Mouse (Mus musculus) adrenal gland, postnatal 14 days (tissue): Measurements from ENCODE around the gene Bin2. TPM values are rescaled to one million over a fixed set of nuclear protein-coding genes. Genes with fewer than 3 reads are reported as not detected.

Experiments used
- DNase-seq: peaks from one replicate; pipeline ENCODE4 v3.0.0; 2021; ENCODE audit warnings: mixed read lengths
- total RNA-seq: library from RNA; stranded (reverse); gene quantifications from 2 replicates; pipeline ENCODE4 v1.2.3, GENCODE M21; 2021

The Bin2 gene
- total RNA-seq, 1 experiment from 2014 or later: 3.6 TPM

GRCm38 (mm10) chr15:100646161-100646560 lies 23.2 kb downstream of the Bin2 start:
- no peak for DNase-seq

- DNase-seq: no peak
These were observed 26.9 kb downstream of the Bin2 start for GRCm38 (mm10) chr15:100642451-100642850.

- DNase-seq: no peak
These were observed 28.0 kb downstream of the Bin2 start for GRCm38 (mm10) chr15:100641226-100641810.

GRCm38 (mm10) chr15:100639972-100640750 lies 29.2 kb downstream of the Bin2 start:
- DNase-seq: no peak

GRCm38 (mm10) chr15:100637661-100638060 lies 31.7 kb downstream of the Bin2 start:
- DNase-seq: peak; percentile 81

GRCm38 (mm10) chr15:100636700-100637501 lies 32.5 kb downstream of the Bin2 start, which contains the start of gene Smagp:
Smagp (minus strand) TSS chr15:100636940.
- peak; percentile 75 for DNase-seq

GRCm38 (mm10) chr15:100635851-100636645 lies 33.3 kb downstream of the Bin2 start:
- DNase-seq: no peak

GRCm38 (mm10) chr15:100635239-100635638 lies 34.1 kb downstream of the Bin2 start:
- DNase-seq: no peak

GRCm38 (mm10) chr15:100633341-100633740 lies 36.0 kb downstream of the Bin2 start:
- DNase-seq: no peak

- no peak for DNase-seq
These were observed 37.0 kb downstream of the Bin2 start for GRCm38 (mm10) chr15:100632323-100632722.

- DNase-seq: no peak
These were observed 37.7 kb downstream of the Bin2 start for GRCm38 (mm10) chr15:100631454-100632170.

GRCm38 (mm10) chr15:100630126-100630525 lies 39.2 kb downstream of the Bin2 start:
- DNase-seq: no peak

- DNase-seq: no peak
These were observed 40.6 kb downstream of the Bin2 start for GRCm38 (mm10) chr15:100628797-100629196.

GRCm38 (mm10) chr15:100627774-100628370 lies 41.5 kb downstream of the Bin2 start:
- DNase-seq: peak; percentile 32

GRCm38 (mm10) chr15:100627287-100627686 lies 42.1 kb downstream of the Bin2 start:
- DNase-seq: peak; percentile 38

GRCm38 (mm10) chr15:100624435-100624834 lies 44.9 kb downstream of the Bin2 start:
- peak; percentile 61 for DNase-seq

GRCm38 (mm10) chr15:100623754-100624153 lies 45.6 kb downstream of the Bin2 start:
- no peak for DNase-seq

GRCm38 (mm10) chr15:100622164-100622563 lies 47.2 kb downstream of the Bin2 start:
- DNase-seq: peak; percentile 38

- peak; percentile 78 for DNase-seq
These were observed 47.7 kb downstream of the Bin2 start for GRCm38 (mm10) chr15:100621671-100622070.

- no peak for DNase-seq
These were observed 50.2 kb downstream of the Bin2 start for GRCm38 (mm10) chr15:100619200-100619599.

GRCm38 (mm10) chr15:100616221-100616620 lies 53.1 kb downstream of the Bin2 start:
- no peak for DNase-seq
